Mouse (Mus musculus) adrenal gland, adult 18-20 months (tissue): ENCODE measurements around the gene Slc23a2. TPM values are rescaled to one million over a fixed set of nuclear protein-coding genes. Genes with fewer than 3 reads are reported as not detected.
A peak's percentile ranks its signal among the peaks of the same experiment; 100 is the strongest.

Experiments used
- DNase-seq, 2 experiments: peaks; one replicate each; pipeline ENCODE4 v3.0.0; 2021 to 2022; ENCODE audit warnings: low spot score in 2 of 2
- long read RNA-seq, 2 experiments: library from polyadenylated mRNA; stranded (forward); transcript quantifications; one replicate each; pipeline ENCODE4 v2.0.0; 2021
- total RNA-seq, 2 experiments: library from RNA; stranded (reverse); gene quantifications; 1 replicate in 1 of 2; 2 replicates in 1 of 2; pipeline ENCODE4 v1.2.3; 2021

Gene Slc23a2
- total RNA-seq = 100 to 1,000 TPM; 239 to 346 TPM
- long read RNA-seq, experiment 1, full-length matches to known transcripts = 12 of 49 reads
- long read RNA-seq, experiment 1, partial matches to known transcripts = 3 of 49 reads
- long read RNA-seq, experiment 1, other reads (novel, unspliced or antisense) = 34 of 49 reads
- long read RNA-seq, experiment 2, full-length matches to known transcripts = 3 of 41 reads
- long read RNA-seq, experiment 2, partial matches to known transcripts = 4 of 41 reads
- long read RNA-seq, experiment 2, other reads (novel, unspliced or antisense) = 34 of 41 reads

DNA sequence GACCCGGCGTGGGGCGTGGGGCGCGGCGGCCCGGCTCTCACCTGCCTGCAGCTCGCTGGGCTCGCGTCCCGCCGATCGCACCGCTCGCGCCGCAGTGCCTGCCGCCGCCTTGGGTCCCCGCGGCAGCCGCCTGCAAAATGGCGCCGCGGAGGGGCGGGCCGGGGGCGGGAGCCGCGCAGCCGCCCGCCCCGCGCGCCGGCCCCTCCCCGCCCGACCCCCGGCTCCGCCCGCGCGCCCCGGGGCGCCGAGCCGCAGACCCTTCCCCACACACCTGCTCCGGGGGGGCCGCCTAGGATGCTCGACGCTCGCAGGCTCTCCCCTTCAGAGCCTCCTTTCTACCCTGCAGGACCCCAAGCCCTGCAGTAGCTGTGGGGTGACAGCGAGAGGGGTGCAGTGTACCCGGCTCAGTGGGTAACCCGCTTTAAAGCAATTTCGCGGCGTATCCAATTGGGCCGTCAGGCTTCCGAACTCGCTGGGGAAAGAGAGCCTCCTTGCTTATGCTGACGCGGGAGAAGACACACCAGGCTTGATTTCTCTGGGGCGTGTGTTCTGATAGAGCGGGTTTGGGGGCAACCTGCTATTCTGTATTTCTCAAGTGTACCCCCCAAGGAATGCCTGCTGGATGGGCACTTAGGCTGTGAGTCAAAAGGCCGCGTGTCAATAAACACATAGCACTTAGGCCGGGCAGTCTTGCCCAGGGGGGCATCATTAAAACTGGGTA, at the start of gene Slc23a2:
Gene Slc23a2 (minus strand): TSS at position 138 of the 721 bp plus-strand sequence.
- DNase-seq = peak in 1 of 2 experiments; percentile 71

DNA sequence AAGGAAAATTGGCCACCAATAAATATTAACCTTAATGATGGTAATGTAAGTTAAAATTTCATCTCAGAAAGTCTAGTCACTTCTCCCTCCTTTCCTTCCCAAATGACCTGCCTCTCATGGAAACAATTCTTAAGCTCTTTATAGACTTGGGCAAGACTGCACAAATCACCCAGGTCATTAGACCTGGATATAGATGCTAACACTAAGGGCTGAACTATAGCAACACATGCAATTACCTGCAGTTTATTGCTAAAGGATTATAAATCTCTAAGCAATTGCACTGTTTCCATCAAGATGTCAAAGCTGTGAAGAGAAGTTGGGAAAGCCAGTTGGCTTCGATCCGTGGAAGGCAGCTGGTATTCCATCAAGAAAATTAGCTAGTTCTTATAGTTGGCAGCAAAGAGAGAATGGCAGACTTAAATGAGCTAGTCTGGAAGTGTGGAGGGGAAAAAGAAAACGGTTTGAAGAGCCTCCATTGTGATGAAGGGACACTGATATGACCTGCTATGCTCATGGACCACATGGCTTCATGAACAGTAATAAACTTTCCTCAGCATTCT, 45.8 kb upstream of the Slc23a2 start:
- DNase-seq = no peak

DNA sequence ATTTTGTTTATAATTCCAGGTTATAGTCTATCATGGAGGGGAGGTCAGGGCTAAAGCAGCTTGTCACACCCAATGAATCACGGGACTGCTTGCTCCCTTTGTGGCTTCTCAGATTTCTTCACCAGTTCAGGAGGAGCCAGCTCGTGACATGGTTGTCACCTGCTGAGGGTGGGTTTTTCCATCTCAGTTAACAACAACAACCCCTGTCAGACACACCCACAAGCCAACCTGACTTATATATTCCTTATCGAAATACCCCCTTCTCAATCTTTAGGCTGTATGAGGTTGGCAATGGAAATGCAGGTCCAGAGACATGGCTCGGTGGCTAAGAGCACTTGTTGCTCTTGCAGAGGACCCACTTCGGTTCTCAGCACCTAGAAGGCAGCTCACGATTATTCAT, 39.0 kb upstream of the Slc23a2 start:
- DNase-seq = no peak

- no peak for DNase-seq
Measured at GRCm38 (mm10) chr2:132180463-132181205, 35.7 kb upstream of the Slc23a2 start.

DNA sequence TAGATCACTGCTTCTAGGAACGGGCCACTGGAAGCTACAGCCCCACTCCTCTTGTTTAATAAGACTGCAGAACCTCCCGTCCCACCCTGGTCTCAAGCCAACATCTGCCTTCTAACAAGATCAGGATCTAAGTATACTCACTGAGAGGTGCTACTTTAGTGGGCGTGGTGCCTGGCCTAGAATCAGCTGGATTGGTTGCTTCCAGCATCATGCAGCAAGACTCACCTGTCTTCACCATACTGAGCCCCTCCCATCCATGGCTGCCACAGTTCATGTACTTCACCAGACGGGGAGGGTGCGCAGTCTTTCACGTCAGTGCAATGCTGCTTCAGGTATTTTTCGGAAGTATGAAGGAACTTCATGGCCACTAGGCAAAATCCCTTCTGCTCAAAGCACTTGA, 34.5 kb upstream of the Slc23a2 start:
- no peak for DNase-seq

DNA sequence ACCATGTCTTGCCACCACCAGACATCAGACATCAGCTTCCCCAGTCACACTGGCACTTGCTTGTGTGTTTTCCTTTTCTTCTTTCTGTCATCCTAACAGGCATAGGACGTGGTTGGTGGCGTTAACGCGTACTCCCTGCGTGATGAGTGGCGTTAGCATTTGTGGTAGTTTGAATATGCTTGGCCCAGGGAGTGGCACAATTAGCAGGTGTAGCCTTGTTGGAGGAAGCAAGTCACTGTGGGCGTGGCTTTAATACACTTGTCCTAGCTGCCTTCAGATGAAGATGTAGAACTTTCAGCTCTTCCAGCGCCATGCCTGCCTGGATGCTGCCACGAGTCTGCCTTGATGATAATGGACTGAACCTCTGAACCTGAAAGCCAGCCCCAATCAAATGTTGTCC, 32.5 kb upstream of the Slc23a2 start:
- DNase-seq = no peak

DNA sequence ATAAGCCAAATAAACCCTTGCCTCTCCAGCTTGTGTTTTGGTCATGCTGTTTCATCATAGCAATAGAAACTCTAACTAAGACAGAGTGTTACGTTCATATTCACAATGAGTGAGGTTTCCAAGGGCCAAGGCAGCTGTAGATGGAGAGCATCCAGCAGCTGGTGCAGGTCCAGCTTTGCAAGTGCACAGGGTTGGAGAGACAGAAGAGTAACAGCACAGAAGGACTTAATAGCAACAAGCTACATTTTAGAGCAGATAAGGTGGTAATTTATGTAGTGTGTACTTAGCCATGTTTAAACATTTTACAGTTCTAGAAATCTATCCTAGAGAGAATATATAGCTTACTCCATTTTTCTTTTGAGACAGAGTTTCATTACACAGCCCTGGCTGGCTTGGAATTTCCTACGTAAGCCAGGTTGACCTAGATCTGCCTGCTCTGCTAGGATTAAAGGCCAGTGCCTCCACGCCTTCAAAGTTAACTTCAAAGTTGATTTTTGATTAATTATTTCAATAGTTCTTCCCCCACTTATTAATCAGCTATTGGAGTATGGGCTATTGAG, 31.5 kb upstream of the Slc23a2 start:
- no peak for DNase-seq

GRCm38 (mm10) chr2:132174048-132174447, 29.1 kb upstream of the Slc23a2 start:
- DNase-seq = no peak

DNA sequence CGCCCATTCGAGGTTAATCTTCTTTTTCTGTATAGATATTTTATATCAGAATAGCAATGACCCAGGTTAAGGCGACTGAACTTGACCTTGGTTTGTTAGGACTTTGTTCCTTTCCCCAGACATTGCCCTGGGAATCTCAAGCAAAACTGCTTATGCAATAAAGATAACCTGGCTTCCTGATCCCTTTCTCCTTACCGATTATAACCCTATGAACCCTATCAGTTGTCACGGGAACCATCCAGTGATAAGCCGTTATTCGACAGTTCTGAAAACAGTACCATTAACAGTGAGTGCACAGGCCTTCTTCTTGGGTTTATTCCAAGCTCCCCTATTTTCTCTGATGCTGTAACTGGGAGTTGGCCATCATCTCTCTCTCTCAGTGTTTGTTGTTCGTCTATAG, 27.0 kb upstream of the Slc23a2 start:
- no peak for DNase-seq

GRCm38 (mm10) chr2:132169150-132169549, 24.2 kb upstream of the Slc23a2 start:
- DNase-seq = no peak

DNA sequence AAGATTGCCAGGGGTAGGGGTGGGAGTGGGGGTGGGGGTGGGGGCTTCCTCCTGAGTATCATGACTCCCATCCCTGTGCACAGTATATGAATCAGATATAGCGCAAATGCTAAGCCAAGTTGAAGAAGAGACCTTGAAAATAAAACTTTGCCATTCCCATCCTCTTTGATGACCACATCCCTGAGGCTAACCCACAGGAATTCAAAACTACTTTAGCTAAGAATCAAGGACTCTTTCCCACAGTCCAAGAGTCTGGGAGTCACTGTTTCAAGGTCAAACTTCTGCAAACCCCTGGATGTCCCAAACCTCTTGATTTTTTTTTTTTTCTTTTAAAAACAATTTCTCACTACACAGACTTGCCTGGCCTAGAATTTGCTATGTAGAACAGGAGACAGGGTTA, 18.7 kb upstream of the Slc23a2 start:
- DNase-seq = no peak

- DNase-seq = no peak
Measured at GRCm38 (mm10) chr2:132157482-132157881, 12.6 kb upstream of the Slc23a2 start.

GRCm38 (mm10) chr2:132152670-132153069, 7.8 kb upstream of the Slc23a2 start:
- DNase-seq = no peak

- DNase-seq = no peak
Measured at GRCm38 (mm10) chr2:132151592-132151991, 6.7 kb upstream of the Slc23a2 start.

DNA sequence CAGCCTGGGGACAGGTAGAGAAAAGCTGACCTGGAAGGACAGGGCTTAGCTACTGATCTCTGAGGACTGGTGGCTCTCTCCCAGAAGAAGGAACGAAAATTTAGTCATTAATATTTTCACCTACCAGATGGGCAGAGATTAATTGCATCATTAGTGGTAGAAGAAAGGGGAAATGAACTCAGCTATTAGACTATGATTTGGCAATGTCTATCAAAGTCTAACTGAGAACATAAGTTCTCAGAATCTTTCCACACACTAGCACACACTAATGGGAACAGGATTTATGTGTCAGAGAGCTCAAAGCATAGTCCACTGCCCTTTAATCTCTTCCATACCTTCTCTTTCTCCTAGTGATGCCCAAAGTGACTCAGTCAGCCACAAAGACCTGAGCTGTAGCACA, 6.0 kb upstream of the Slc23a2 start:
- DNase-seq = no peak

DNA sequence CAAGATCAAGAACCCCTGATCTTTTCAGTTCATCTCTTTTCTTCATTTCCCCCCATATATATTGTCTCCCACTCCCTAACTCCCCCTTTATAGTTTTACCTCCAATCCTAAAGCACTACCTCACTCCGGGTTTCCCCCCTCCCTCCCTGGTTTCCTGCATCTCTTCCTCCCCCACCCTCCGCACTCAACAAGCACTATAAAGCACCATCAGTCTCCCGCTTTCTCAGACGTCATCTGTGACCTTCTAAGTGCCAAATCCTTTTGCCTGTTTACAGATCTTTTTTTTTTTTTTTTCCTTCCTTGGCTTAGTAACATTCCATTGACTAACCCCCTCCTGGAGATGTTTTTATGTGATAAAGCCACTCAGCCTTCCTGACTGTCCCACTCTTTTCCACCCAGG, 1.6 kb upstream of the Slc23a2 start:
- DNase-seq = no peak

- DNase-seq = peak in 1 of 2 experiments; percentile 36
Measured at GRCm38 (mm10) chr2:132143943-132144927, 673 bp downstream of the Slc23a2 start.

DNA sequence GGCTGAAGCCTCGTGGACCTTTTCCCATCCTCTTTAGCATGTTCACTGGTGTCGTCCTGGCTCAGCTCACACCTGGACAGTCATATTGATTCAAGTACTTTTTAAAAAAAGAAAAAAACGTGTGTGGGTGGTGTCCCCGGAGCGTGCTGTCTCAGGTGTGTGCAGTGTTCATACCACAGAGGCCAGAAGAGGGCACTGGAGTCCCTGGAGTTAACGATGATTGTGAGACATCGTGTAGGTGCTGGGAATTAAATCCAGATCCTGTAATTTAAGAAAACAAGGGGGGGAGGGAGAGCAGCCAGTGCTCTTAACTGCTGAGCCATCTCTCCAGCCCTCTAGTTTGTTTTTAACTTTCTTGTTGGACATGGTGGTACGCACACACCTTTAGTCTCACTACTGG, 2.3 kb downstream of the Slc23a2 start:
- DNase-seq = no peak

- DNase-seq = no peak
Measured at GRCm38 (mm10) chr2:132140536-132140935, 4.4 kb downstream of the Slc23a2 start.

- no peak for DNase-seq
Measured at GRCm38 (mm10) chr2:132139099-132139498, 5.8 kb downstream of the Slc23a2 start.
